Comparison of ENCODE assay signal across 9 mouse cellular contexts in the genomic region with DNA sequence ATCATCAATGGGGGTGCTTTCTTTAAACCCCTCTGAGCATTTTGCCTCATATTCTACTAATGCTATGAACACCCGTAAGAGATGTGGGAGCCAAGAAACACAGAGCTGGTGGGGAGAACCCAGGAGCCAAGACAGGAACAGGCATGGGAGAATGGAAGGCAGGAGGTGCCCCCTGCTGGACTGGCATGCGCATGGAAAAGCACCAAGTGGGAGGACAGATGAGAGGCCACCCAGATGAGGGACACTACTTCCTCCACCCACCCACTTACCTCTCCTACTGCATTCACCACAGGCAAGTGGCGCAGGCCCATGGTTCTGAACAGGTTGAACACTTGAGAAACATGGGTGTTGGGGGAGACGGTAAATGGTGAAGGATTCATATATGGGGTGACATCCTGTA. TPM values are rescaled to one million over a fixed set of nuclear protein-coding genes. Genes with fewer than 3 reads are reported as not detected.
DNase-seq lines count a peak whose midpoint lies in the region; ATAC-seq and TF ChIP-seq lines count a peak whose summit lies in the region.
"Had no signal": no experiment of that assay in that cellular context is flagged by ENCODE, and none has a peak within 500 bp of the region (broad histone marks: within the 10 kb centered on the region; RNA-seq: fewer than 3 reads in every experiment).

No protein-coding gene starts in this region.

- no peaks in the 10 kb centered on the region for H3K9me3 ChIP-seq in hindbrain, embryonic 11.5 days (ENCODE audit: control insufficient read depth, low read length)
- H3K9me3 ChIP-seq in hindbrain, embryonic 10.5 days = no peaks in the 10 kb centered on the region
- H3K9me3 ChIP-seq in E14TG2a.4 (ENCODE audit: low read length) = no peaks in the 10 kb centered on the region

- peak; percentile 11; the same call in 1 of the 2 replicates for TF ChIP-seq CTCF in E14TG2a.4 (conservative IDR thresholded peaks at IDR 0.05; ENCODE audit: low read length)
- peak; percentile 44; the same call in 1 of the 2 replicates for TF ChIP-seq CTCF in bone marrow, adult 2 months (IDR thresholded peaks at IDR 0.05; ENCODE audit: control insufficient read depth, insufficient read depth, low read length)

- no peak overlapping the region for H3K4me2 ChIP-seq in hindbrain, embryonic 11.5 days (replicated peaks; ENCODE audit: low read depth, low read length)

- intact Hi-C loops in heart, postnatal 36 days (cut with DNase I) = loop anchor here (2.0 kb wide), 1 partner anchor 90 kb away; no protein-coding TSS in a partner anchor

- no peak overlapping the region for H3K9ac ChIP-seq in hindbrain, embryonic 11.5 days (ENCODE audit: low read depth, low read length)

- 77% methylated on average over 4 of the region's 4 CpGs for WGBS in hindbrain, embryonic 11.5 days
- WGBS in hindbrain, embryonic 10.5 days = 79% methylated on average over 4 of the region's 4 CpGs
- 87% methylated on average over 4 of the region's 4 CpGs for WGBS in bone marrow, adult 2 months

- no peaks in the 10 kb centered on the region for H3K27me3 ChIP-seq in hindbrain, embryonic 11.5 days (ENCODE audit: control insufficient read depth, insufficient read depth, low read length)
- no peaks in the 10 kb centered on the region for H3K27me3 ChIP-seq in hindbrain, embryonic 10.5 days (ENCODE audit: insufficient read depth, poor library complexity, severe bottlenecking)
- H3K27me3 ChIP-seq in E14TG2a.4 (ENCODE audit: insufficient read depth, low read length) = no peaks in the 10 kb centered on the region

- no peak overlapping the region for H3K4me3 ChIP-seq in hindbrain, embryonic 11.5 days (ENCODE audit: low read depth, low read length)
- H3K4me3 ChIP-seq in hindbrain, embryonic 10.5 days = no peak overlapping the region
- no peak overlapping the region for H3K4me3 ChIP-seq in E14TG2a.4 (replicated peaks; ENCODE audit: low read length)
- H3K4me3 ChIP-seq in bone marrow, adult 2 months (replicated peaks; ENCODE audit: control insufficient read depth, low read depth, low read length) = no peak overlapping the region

- ATAC-seq in hindbrain, embryonic 11.5 days (ENCODE audit: low FRiP score) = peak; percentile 49; the same call in 1 of the 2 replicates
- ATAC-seq in activated CD4-positive, CD25-positive, alpha-beta regulatory T cell, adult 4 months = no peak

- no peak overlapping the region for H3K27ac ChIP-seq in hindbrain, embryonic 11.5 days (ENCODE audit: low read depth, low read length)
- H3K27ac ChIP-seq in hindbrain, embryonic 10.5 days = no peak overlapping the region
- no peak overlapping the region for H3K27ac ChIP-seq in bone marrow, adult 2 months (ENCODE audit: control insufficient read depth, insufficient read depth, low read depth, low read length, poor library complexity)

- DNase-seq in hindbrain, embryonic 11.5 days (ENCODE audit: low spot score) = peak; percentile 31
- DNase-seq in hindbrain, embryonic 10.5 days (ENCODE audit: low spot score) = no peak
- DNase-seq in heart, postnatal 36 days = peak; percentile 53 to 66
- DNase-seq in left cerebral cortex, adult 8-10 months (ENCODE audit: low spot score in 2 of 2) = peak; percentile 36 to 51
- peak; percentile 18 for DNase-seq in ovary, postnatal 14 days (ENCODE audit: low spot score)

- peaks cover 40% of the 10 kb centered on the region for H3K36me3 ChIP-seq in hindbrain, embryonic 11.5 days (ENCODE audit: control insufficient read depth, insufficient read depth, low read length)
- H3K36me3 ChIP-seq in hindbrain, embryonic 10.5 days = peaks cover 99% of the 10 kb centered on the region
- H3K36me3 ChIP-seq in E14TG2a.4 (ENCODE audit: insufficient read depth, low read length) = peaks cover 100% of the 10 kb centered on the region

- TF ChIP-seq POLR2A in bone marrow, adult 2 months (IDR thresholded peaks at IDR 0.05; ENCODE audit: borderline replicate concordance, control insufficient read depth, low read depth, low read length) = no peak

- no peaks in the 10 kb centered on the region for H3K4me1 ChIP-seq in hindbrain, embryonic 11.5 days (replicated peaks; ENCODE audit: control insufficient read depth, insufficient read depth, low read length)
- H3K4me1 ChIP-seq in hindbrain, embryonic 10.5 days (replicated peaks) = 0 out of 2 replicates have a peak, but pooled peaks cover 3% of the 10 kb centered on the region
- H3K4me1 ChIP-seq in E14TG2a.4 (replicated peaks; ENCODE audit: low read depth, low read length) = peaks cover 5% of the 10 kb centered on the region; the same call in 1 of the 2 replicates
- H3K4me1 ChIP-seq in bone marrow, adult 2 months (ENCODE audit: control insufficient read depth, insufficient read depth, low read length) = no peaks in the 10 kb centered on the region

RNA-seq across cellular contexts. Expression of gene Nppa, which starts 7.9 kb away (rescaled TPM):
- polyA plus RNA-seq in hindbrain, embryonic 11.5 days (2014; fragmentation: Nextera tagmentation; extraction: Ambion mirVana) = not detected in 2 replicates
- 0.21 TPM in 1 of 2 replicates, not detected in the other for polyA plus RNA-seq in hindbrain, embryonic 10.5 days (2016; fragmentation: Nextera tagmentation; extraction: Ambion mirVana)
- polyA plus RNA-seq in bone marrow, adult 2 months (2011; ENCODE audit: insufficient read depth, insufficient read length, low replicate concordance, missing spikeins) = not detected in 2 replicates
- 1,000 to 10,000 TPM; 1,742 to 1,804 TPM for total RNA-seq in heart, postnatal 36 days (2021)
- total RNA-seq in left cerebral cortex, adult 8-10 months (2022) = under 1 TPM in 2 of 4 experiments, not detected in 2; 0.59 to 0.74 TPM
- not detected for polyA plus RNA-seq in activated CD4-positive, CD25-positive, alpha-beta regulatory T cell, adult 4 months (2017; shearing (Covaris generic))

RNA-seq across cellular contexts. Expression of gene Nppb, which starts 22.8 kb away (rescaled TPM):
- 0.23 and 0.39 TPM in 2 replicates for polyA plus RNA-seq in hindbrain, embryonic 11.5 days (2014; fragmentation: Nextera tagmentation; extraction: Ambion mirVana)
- 0.29 TPM in 1 of 2 replicates, not detected in the other for polyA plus RNA-seq in hindbrain, embryonic 10.5 days (2016; fragmentation: Nextera tagmentation; extraction: Ambion mirVana)
- not detected in 2 replicates for polyA plus RNA-seq in bone marrow, adult 2 months (2011; ENCODE audit: insufficient read depth, insufficient read length, low replicate concordance, missing spikeins)
- total RNA-seq in heart, postnatal 36 days (2021) = 100 to 1,000 TPM in 1 of 2 experiments, 10 to 100 TPM in 1; 93.0 to 227 TPM
- total RNA-seq in left cerebral cortex, adult 8-10 months (2022) = not detected
- polyA plus RNA-seq in activated CD4-positive, CD25-positive, alpha-beta regulatory T cell, adult 4 months (2017; shearing (Covaris generic)) = not detected
- polyA plus RNA-seq: intestine, embryonic 14.5 days had no signal

RNA-seq across cellular contexts. Expression of gene Clcn6, which starts 30.2 kb away (rescaled TPM):
- polyA plus RNA-seq in hindbrain, embryonic 11.5 days (2014; fragmentation: Nextera tagmentation; extraction: Ambion mirVana) = 21.7 and 26.2 TPM in 2 replicates
- 13.9 and 17.8 TPM in 2 replicates for polyA plus RNA-seq in hindbrain, embryonic 10.5 days (2016; fragmentation: Nextera tagmentation; extraction: Ambion mirVana)
- 3.4 and 6.8 TPM in 2 replicates for polyA plus RNA-seq in bone marrow, adult 2 months (2011; ENCODE audit: insufficient read depth, insufficient read length, low replicate concordance, missing spikeins)
- total RNA-seq in heart, postnatal 36 days (2021) = 1 to 10 TPM; 8.0 to 9.3 TPM
- total RNA-seq in left cerebral cortex, adult 8-10 months (2022) = 10 to 100 TPM; 92.3 to 94.8 (median 93.8) TPM
- 1 to 10 TPM; 2.4 to 3.3 TPM for polyA plus RNA-seq in activated CD4-positive, CD25-positive, alpha-beta regulatory T cell, adult 4 months (2017; shearing (Covaris generic))

RNA-seq across cellular contexts. Expression of gene Mthfr, which starts 30.5 kb away (rescaled TPM):
- 18.0 and 19.6 TPM in 2 replicates for polyA plus RNA-seq in hindbrain, embryonic 11.5 days (2014; fragmentation: Nextera tagmentation; extraction: Ambion mirVana)
- polyA plus RNA-seq in hindbrain, embryonic 10.5 days (2016; fragmentation: Nextera tagmentation; extraction: Ambion mirVana) = 28.1 and 30.0 TPM in 2 replicates
- polyA plus RNA-seq in bone marrow, adult 2 months (2011; ENCODE audit: insufficient read depth, insufficient read length, low replicate concordance, missing spikeins) = 5.2 and 9.6 TPM in 2 replicates
- total RNA-seq in heart, postnatal 36 days (2021) = 10 to 100 TPM in 1 of 2 experiments, 1 to 10 TPM in 1; 9.2 to 13.1 TPM
- 10 to 100 TPM; 26.7 to 36.9 (median 31.1) TPM for total RNA-seq in left cerebral cortex, adult 8-10 months (2022)
- 10 to 100 TPM in 1 of 2 experiments, 1 to 10 TPM in 1; 6.0 to 12.9 TPM for polyA plus RNA-seq in activated CD4-positive, CD25-positive, alpha-beta regulatory T cell, adult 4 months (2017; shearing (Covaris generic))
